Mouse (Mus musculus) T-helper 17 cell (primary cell): ENCODE measurements at regions not wholly inside any gene's neighbourhood (a gene's known extent, or its start where the extent isn't known, plus 50 kb on each side); places are given as distances from the start of the nearest gene placed in this dataset.

Experiments
- in situ Hi-C, 2 experiments: fragments of 300-600 bp; cut with MboI, MseI; formaldehyde crosslinking; loops; 1 replicate in 1 of 2; 2 replicates in 1 of 2; pipeline ENCODE4 v1.15.1; 2025; ENCODE audit warnings: high pct_unique_total_duplicates in 2 of 2

GRCm38 (mm10) chr2:11363061-11363464 is 190.8 kb downstream of the Pfkfb3 start:
- in situ Hi-C loops: no loop called here

GRCm38 (mm10) chr2:11362205-11362994 is 190.5 kb downstream of the Prkcq start:
- in situ Hi-C loops: no loop called here

DNA sequence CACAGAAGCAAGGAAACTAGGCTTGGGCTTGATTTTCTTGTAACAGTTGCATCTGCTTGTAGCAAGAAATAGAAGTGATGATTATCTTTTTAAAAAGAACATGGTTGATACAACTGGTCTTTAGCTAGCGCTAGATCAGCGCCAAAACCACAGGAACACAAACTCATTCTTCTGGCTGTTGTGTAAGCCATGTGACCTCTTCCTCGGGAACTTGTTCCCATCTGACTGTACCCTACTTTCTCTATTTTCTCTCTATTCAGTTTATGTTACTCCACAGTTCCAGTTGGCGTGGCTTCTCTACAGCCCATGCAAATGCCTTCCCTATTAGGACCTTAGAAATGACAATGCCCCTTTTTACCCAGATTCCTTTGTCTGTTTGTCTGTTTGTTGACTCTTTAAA is 187.4 kb downstream of the Prkcq start:
- in situ Hi-C loops: no loop called here

DNA sequence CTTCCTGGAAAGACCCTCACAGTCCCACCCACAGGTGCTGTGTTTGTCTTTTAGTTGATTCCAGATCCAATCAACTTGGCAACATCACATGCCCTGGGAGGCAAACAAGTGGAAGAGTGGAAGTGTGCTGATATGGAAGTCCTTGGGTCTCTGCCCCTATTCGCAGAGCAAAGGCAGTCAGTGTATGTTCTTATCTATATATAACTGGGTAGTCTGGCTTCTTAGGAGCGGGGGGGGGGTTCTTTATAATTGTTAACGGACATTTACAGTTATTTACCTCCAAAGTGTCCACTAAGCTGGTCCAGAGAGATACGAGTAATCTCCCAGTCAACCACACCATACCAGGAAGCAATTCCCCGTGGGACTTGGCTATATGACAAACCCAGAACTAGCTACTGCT is 184.8 kb downstream of the Prkcq start:
- in situ Hi-C loops: no loop called here

DNA sequence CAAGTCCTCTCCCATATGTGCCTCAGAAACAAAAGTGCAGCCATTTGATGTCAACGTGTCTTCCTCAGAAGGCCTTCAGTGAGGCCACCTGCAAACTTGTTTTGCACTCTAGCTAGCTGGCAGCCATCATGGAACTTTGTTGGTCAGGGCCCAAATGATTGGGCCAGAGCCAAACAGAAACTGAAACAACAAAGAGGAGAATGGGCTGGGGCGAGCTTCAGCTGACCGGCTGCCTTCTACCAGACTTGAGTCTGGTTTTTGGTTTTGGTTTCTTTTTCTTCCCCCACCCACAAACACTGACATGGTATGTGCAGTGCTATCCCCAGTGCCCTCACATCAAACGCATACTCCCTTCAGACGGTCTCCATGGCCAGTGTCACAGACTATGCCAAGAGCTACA is 183.7 kb downstream of the Prkcq start:
- in situ Hi-C loops: no loop called here
